Mouse (Mus musculus) lung, adult 2 months (tissue): Measurements from ENCODE around the gene Adgrg1.

ENCODE experiments used
- CTCF ChIP-seq: fragments of 200-500 bp; IDR thresholded peaks from 2 replicates; pipeline ENCODE4 v1.5.1; 2011; ENCODE audit warnings: mild to moderate bottlenecking, low read length, control low read depth; ENCODE audit not compliant: insufficient read depth
- POLR2A ChIP-seq: fragments of 200-500 bp; IDR thresholded peaks from 2 replicates; pipeline ENCODE4 v1.6.1; 2011; ENCODE audit warnings: low read depth, mild to moderate bottlenecking, control low read depth, low read length, borderline replicate concordance; ENCODE audit errors: extremely low read depth

DNA sequence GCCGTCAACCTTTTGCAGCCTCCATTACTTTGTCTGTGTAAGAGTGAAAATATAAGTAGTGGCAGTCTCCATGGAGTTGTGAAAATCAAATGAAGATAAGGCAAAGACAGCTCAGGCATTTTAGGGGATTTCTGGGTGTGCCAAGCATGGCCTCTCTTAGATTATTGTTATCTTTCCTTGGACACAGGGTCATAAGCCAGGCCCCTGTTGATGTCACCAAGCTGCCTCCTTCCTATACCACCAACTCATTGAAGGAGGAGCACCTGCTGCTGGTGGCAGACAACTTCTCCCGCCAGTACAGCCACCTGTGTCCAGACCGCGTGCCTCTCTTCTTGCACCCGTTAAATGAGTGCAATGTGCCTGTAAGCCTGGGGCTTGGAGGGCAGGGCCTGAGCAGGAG is 81.9 kb downstream of the Adgrg1 start:
- TF ChIP-seq CTCF (no peak), POLR2A (no peak)
